Mouse (Mus musculus): ENCODE results near the gene Cbl. TPM values are rescaled to one million over a fixed set of nuclear protein-coding genes. Genes with fewer than 3 reads are reported as not detected.

Gene Cbl
- polyA plus RNA-seq, 1 experiment = 8.1 TPM

DNA sequence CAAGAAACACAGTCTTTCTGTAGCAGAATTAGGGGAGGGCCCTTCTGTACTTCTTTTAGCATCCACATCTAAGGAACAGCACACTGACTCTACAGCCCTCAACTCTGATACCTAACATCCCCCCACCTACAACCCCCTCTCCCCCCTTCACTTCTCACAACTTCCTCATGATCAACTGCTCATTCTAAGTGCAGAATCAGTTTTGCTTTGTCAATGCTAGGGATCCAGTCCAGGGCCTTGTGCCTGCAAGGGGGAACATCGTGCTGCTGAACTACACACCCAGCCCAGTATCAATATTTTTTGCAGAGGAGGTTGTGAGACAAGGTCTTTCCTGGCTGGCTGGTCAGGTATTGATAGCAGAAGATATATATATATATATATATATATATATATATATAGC is 57.9 kb downstream of the Cbl start:
- DNase-seq = no peak
- no peak overlapping the region for H3K4me3 ChIP-seq (ENCODE audit: insufficient read depth, low read depth, low read length)
- H3K36me3 ChIP-seq (ENCODE audit: control insufficient read depth, insufficient read depth, low read length) = no peaks in the 10 kb centered on the region
- WGBS = 35% methylated on average over 1 of the region's 1 CpGs
- peaks cover 14% of the 10 kb centered on the region for H3K4me1 ChIP-seq (ENCODE audit: control insufficient read depth, insufficient read depth, low read length)
- TF ChIP-seq POLR2A (IDR thresholded peaks at IDR 0.05; ENCODE audit: low read depth, low read length) (no peak), CTCF (conservative IDR thresholded peaks at IDR 0.05; ENCODE audit: insufficient read depth, insufficient read length, low read depth, low read length) (no peak)
- H3K27ac ChIP-seq (ENCODE audit: insufficient read depth, low read depth, low read length) = peak overlapping the region; percentile 56
- no peaks in the 10 kb centered on the region for H3K27me3 ChIP-seq (replicated peaks; ENCODE audit: control insufficient read depth, insufficient read depth, low read length)

DNA sequence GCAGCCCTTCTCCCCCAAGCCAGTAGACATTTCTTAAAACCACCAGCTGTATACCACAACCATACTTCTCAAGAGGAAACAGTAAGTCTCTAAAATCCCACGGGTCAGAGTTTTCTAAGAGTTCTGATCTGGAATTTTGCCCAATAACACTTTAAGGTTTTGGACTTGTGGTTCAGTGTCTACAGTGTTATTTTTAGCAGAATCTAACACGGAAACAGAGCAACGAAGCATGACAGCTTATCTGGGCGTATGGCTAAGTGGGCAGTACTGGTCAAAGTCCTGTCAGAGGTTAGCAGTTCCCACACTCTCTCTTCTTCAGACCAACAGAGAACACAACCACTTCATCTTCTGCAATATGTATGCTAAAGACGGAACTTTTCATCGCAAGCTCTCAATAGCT is 58.3 kb downstream of the Cbl start:
- Histone ChIP-seq H3K4me1 (ENCODE audit: control insufficient read depth, insufficient read depth, low read length) (peaks cover 10% of the 10 kb centered on the region), H3K27ac (ENCODE audit: insufficient read depth, low read depth, low read length) (peak overlapping the region; percentile 56), H3K36me3 (ENCODE audit: control insufficient read depth, insufficient read depth, low read length) (no peaks in the 10 kb centered on the region), H3K4me3 (ENCODE audit: insufficient read depth, low read depth, low read length) (no peak overlapping the region), H3K27me3 (replicated peaks; ENCODE audit: control insufficient read depth, insufficient read depth, low read length) (no peaks in the 10 kb centered on the region)
- 8% methylated on average over 6 of the region's 6 CpGs for WGBS
- TF ChIP-seq CTCF (conservative IDR thresholded peaks at IDR 0.05; ENCODE audit: insufficient read depth, insufficient read length, low read depth, low read length) = no peak
- TF ChIP-seq POLR2A (IDR thresholded peaks at IDR 0.05; ENCODE audit: low read depth, low read length) = no peak
- DNase-seq = peak; percentile 88

DNA sequence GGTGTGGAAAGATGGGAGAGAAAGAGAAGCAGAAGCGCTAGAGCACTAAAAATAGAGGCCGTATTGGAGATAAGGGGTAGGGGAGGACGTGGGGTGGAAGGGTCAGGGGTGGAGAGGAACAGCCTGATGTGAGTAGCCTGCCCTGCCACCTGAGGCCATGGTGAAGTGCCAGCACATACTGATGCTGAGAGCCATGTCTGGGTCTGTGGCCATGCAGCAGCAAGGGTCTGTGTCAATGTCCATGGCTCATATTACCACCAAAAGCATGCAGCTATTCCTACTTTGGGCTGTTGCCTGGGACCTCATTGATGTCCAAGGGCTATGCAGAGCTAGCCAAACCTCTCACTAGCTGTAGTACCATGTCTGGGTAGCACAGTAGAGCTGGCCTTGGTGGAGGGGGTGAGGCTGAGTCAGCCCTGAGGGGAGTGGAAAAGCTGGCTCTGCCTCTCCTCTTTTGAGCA is 63.1 kb downstream of the Cbl start:
- DNase-seq = no peak
- H3K4me3 ChIP-seq (ENCODE audit: insufficient read depth, low read depth, low read length) = no peak overlapping the region
- WGBS = 90% methylated on average over 3 of the region's 3 CpGs
- TF ChIP-seq POLR2A (IDR thresholded peaks at IDR 0.05; ENCODE audit: low read depth, low read length) = no peak
- TF ChIP-seq CTCF (conservative IDR thresholded peaks at IDR 0.05; ENCODE audit: insufficient read depth, insufficient read length, low read depth, low read length) = no peak
- H3K36me3 ChIP-seq (ENCODE audit: control insufficient read depth, insufficient read depth, low read length) = no peaks in the 10 kb centered on the region; the same call in 1 of the 2 replicates
- no peak overlapping the region for H3K27ac ChIP-seq (ENCODE audit: insufficient read depth, low read depth, low read length)
- no peaks in the 10 kb centered on the region for H3K27me3 ChIP-seq (replicated peaks; ENCODE audit: control insufficient read depth, insufficient read depth, low read length)
- H3K4me1 ChIP-seq (ENCODE audit: control insufficient read depth, insufficient read depth, low read length) = peaks cover 2% of the 10 kb centered on the region; the same call in 1 of the 2 replicates

DNA sequence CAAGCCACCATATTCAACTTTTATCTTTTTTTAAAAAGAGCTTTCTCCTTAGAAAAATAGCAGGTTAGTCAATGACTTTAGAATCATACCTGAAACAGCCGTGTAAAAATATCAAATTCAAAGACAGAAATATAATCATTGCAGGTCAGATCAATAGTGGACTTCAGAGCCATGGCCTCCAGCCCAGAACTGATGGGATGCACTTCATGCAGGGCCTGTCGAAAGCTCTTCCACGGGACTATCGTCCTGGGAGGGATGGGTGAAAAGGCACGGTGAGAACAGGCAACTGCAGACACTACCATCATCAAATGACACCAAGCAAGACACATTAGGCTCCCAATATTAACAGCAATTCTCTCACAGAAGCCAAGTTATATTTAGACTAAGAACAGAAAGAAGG is 64.9 kb downstream of the Cbl start:
- TF ChIP-seq POLR2A (IDR thresholded peaks at IDR 0.05; ENCODE audit: low read depth, low read length) (no peak), CTCF (conservative IDR thresholded peaks at IDR 0.05; ENCODE audit: insufficient read depth, insufficient read length, low read depth, low read length) (no peak)
- no peak for DNase-seq
- Histone ChIP-seq H3K4me1 (ENCODE audit: control insufficient read depth, insufficient read depth, low read length) (no peaks in the 10 kb centered on the region), H3K36me3 (ENCODE audit: control insufficient read depth, insufficient read depth, low read length) (peaks cover 1% of the 10 kb centered on the region; the same call in 1 of the 2 replicates), H3K4me3 (ENCODE audit: insufficient read depth, low read depth, low read length) (no peak overlapping the region), H3K27ac (ENCODE audit: insufficient read depth, low read depth, low read length) (no peak overlapping the region), H3K27me3 (replicated peaks; ENCODE audit: control insufficient read depth, insufficient read depth, low read length) (no peaks in the 10 kb centered on the region)
- WGBS = 72% methylated on average over 5 of the region's 5 CpGs

DNA sequence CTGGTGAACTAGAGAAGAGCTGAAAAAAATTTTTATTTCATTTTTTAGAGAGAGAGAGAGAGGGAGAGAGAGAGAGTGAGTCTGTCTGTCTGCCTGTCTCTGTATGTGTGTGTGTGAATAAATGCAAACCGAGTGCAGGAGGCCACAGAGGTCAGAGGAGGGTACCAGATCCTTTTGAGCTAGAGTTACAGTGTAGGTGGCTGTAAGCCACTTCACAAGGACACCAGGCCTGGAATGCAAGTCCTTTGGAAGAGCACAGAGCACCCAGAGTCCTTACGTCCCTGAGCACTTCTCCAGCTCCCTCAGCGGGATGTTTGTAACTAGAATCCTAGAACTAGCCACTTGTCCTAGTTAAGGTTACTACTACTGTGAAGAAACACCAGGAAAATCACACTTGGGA is 74.0 kb downstream of the Cbl start:
- Histone ChIP-seq H3K4me3 (ENCODE audit: insufficient read depth, low read depth, low read length) (no peak overlapping the region), H3K27me3 (replicated peaks; ENCODE audit: control insufficient read depth, insufficient read depth, low read length) (no peaks in the 10 kb centered on the region), H3K4me1 (ENCODE audit: control insufficient read depth, insufficient read depth, low read length) (no peaks in the 10 kb centered on the region), H3K36me3 (ENCODE audit: control insufficient read depth, insufficient read depth, low read length) (peaks cover 8% of the 10 kb centered on the region; the same call in 1 of the 2 replicates), H3K27ac (ENCODE audit: insufficient read depth, low read depth, low read length) (no peak overlapping the region)
- no peak for DNase-seq
- 65% methylated on average over 3 of the region's 3 CpGs for WGBS
- no peak for TF ChIP-seq CTCF (conservative IDR thresholded peaks at IDR 0.05; ENCODE audit: insufficient read depth, insufficient read length, low read depth, low read length)
- TF ChIP-seq POLR2A (IDR thresholded peaks at IDR 0.05; ENCODE audit: low read depth, low read length) = no peak

DNA sequence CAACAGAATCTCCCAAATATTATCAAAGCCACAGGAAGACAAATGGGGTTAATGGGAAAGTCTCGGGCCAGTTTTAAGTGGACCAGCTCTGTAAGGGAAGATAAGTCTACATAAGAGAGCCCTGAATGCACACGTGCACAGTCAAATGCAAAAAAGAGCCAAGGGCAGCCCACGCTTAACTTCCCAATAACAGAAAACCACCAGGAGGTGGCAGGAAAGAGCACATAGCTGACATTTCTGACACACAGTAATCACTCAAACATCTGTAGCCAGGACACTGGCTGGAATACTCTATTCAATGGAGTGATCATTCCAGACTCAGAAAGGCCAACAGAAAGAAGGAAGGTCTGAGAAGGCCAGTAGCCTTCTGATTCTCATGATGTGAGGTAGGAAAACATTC is 86.6 kb downstream of the Cbl start:
- peak; percentile 46 for DNase-seq
- Histone ChIP-seq H3K4me3 (ENCODE audit: insufficient read depth, low read depth, low read length) (no peak overlapping the region), H3K27me3 (replicated peaks; ENCODE audit: control insufficient read depth, insufficient read depth, low read length) (no peaks in the 10 kb centered on the region), H3K27ac (ENCODE audit: insufficient read depth, low read depth, low read length) (no peak overlapping the region), H3K36me3 (ENCODE audit: control insufficient read depth, insufficient read depth, low read length) (peaks cover 2% of the 10 kb centered on the region), H3K4me1 (ENCODE audit: control insufficient read depth, insufficient read depth, low read length) (no peaks in the 10 kb centered on the region)
- 31% methylated on average over 3 of the region's 3 CpGs for WGBS
- TF ChIP-seq POLR2A (IDR thresholded peaks at IDR 0.05; ENCODE audit: low read depth, low read length) = no peak
- TF ChIP-seq CTCF (conservative IDR thresholded peaks at IDR 0.05; ENCODE audit: insufficient read depth, insufficient read length, low read depth, low read length) = peak; percentile 35; the same call in 1 of the 2 replicates

DNA sequence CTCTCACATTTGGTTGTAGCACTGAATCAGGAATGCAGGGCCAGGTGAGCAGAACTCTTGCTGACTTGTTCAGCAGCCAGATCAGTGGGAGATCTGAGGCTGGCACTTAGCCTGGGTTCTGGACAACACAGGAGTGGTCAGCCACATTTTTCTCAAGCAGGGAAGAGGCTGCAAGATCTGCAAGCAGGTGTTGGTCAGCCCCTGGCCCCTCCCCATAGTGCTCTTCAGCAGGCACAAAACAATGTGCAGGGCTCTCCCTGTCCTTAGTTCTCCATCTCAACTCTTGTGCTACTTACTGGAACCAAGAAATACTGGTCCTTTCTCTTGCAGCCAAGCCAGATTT is 89.2 kb downstream of the Cbl start:
- DNase-seq = no peak
- Histone ChIP-seq H3K27me3 (replicated peaks; ENCODE audit: control insufficient read depth, insufficient read depth, low read length) (no peaks in the 10 kb centered on the region), H3K4me3 (ENCODE audit: insufficient read depth, low read depth, low read length) (no peak overlapping the region), H3K36me3 (ENCODE audit: control insufficient read depth, insufficient read depth, low read length) (no peaks in the 10 kb centered on the region; the same call in 1 of the 2 replicates), H3K4me1 (ENCODE audit: control insufficient read depth, insufficient read depth, low read length) (no peaks in the 10 kb centered on the region), H3K27ac (ENCODE audit: insufficient read depth, low read depth, low read length) (peak overlapping the region; percentile 3; the same call in 1 of the 2 replicates)
- TF ChIP-seq POLR2A (IDR thresholded peaks at IDR 0.05; ENCODE audit: low read depth, low read length) (no peak), CTCF (conservative IDR thresholded peaks at IDR 0.05; ENCODE audit: insufficient read depth, insufficient read length, low read depth, low read length) (no peak)
